ENCODE assay signal across 8 mouse cellular contexts in genomic region chr5:36141112-36141511, GRCm38 (mm10).
A peak's percentile ranks its signal among the peaks of the same experiment; 100 is the strongest.
DNase-seq lines count a peak whose midpoint lies in the region; ATAC-seq and TF ChIP-seq lines count a peak whose summit lies in the region.

No protein-coding gene starts in this region.

- no peaks in the 10 kb centered on the region for H3K9me3 ChIP-seq in midbrain, embryonic 13.5 days

- ATAC-seq in midbrain, embryonic 13.5 days = no peak

- DNase-seq in layer of hippocampus, adult 9-11 months = peak; percentile 17
- DNase-seq in layer of hippocampus, postnatal 14 days (ENCODE audit: low spot score in 2 of 2) = no peak
- DNase-seq in ZHBTc4 (ENCODE audit: low read depth, low spot score) = peak; percentile 21
- peak; percentile 51 for DNase-seq in retina, embryonic 14.5 days (ENCODE audit: low spot score)
- no peak for DNase-seq in urinary bladder, adult 18-20 months (ENCODE audit: low spot score in 2 of 2)
- no peak for DNase-seq in layer of hippocampus, adult 8-10 months (ENCODE audit: low spot score in 2 of 2)

- H3K9ac ChIP-seq in midbrain, embryonic 13.5 days (replicated peaks) = no peak overlapping the region

- no peak overlapping the region for H3K4me3 ChIP-seq in embryonic fibroblast, embryonic 13.5 days (ENCODE audit: insufficient read depth, low read length)
- no peak overlapping the region for H3K4me3 ChIP-seq in midbrain, embryonic 13.5 days (replicated peaks)

- no peaks in the 10 kb centered on the region for H3K36me3 ChIP-seq in midbrain, embryonic 13.5 days

- no peak overlapping the region for H3K27ac ChIP-seq in embryonic fibroblast, embryonic 13.5 days (ENCODE audit: insufficient read depth, low read length)
- H3K27ac ChIP-seq in midbrain, embryonic 13.5 days = no peak overlapping the region

- no peaks in the 10 kb centered on the region for H3K27me3 ChIP-seq in midbrain, embryonic 13.5 days

- 90% methylated on average over 4 of the region's 4 CpGs for WGBS in midbrain, embryonic 13.5 days

- peak; percentile 30; the same call in 1 of the 2 replicates for TF ChIP-seq CTCF in embryonic fibroblast, embryonic 13.5 days (IDR thresholded peaks at IDR 0.05; ENCODE audit: borderline replicate concordance, insufficient read depth, low read length)

- no peak overlapping the region for H3K4me2 ChIP-seq in midbrain, embryonic 13.5 days (replicated peaks)

- H3K4me1 ChIP-seq in embryonic fibroblast, embryonic 13.5 days (ENCODE audit: control insufficient read depth, insufficient read depth, low read length) = no peaks in the 10 kb centered on the region
- H3K4me1 ChIP-seq in midbrain, embryonic 13.5 days (replicated peaks) = peaks cover 30% of the 10 kb centered on the region

- TF ChIP-seq POLR2A in embryonic fibroblast, embryonic 13.5 days (IDR thresholded peaks at IDR 0.05; ENCODE audit: low read depth, low read length) = no peak

Comparison
In these comparisons a context has a peak if more than half of its experiments do, and no peak if none do; other contexts are left out.
1. DNase-seq: peak in layer of hippocampus, adult 9-11 months (single experiment), ZHBTc4 (single experiment) and retina, embryonic 14.5 days (single experiment); none in layer of hippocampus, postnatal 14 days (0 of 2), urinary bladder, adult 18-20 months (0 of 2) and layer of hippocampus, adult 8-10 months (0 of 2).